Mouse (Mus musculus): ENCODE results near the gene Tnfrsf1a. TPM values are rescaled to one million over a fixed set of nuclear protein-coding genes. Genes with fewer than 3 reads are reported as not detected.
A peak's percentile ranks its signal among the peaks of the same experiment; 100 is the strongest.

Tnfrsf1a gene
- polyA plus RNA-seq, 1 experiment = 63.6 TPM

DNA sequence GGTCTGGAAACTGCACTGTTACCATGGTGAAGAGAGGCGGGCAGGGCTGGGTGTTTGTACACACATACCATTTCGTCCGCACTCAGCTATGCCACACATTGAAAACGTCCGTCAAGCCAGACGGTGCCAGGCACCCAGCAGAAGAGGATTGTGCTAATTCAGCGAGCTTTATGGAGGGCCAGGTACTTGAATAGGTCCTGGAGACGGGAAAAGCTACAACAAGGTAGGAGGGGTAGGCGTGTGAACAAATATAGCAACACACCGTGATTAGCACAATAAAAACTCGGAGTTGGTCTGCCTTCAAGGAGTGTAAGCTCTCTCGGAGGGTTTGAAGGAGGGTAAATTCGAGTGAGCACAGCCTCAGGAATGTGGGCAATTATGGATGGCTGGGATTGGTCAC, 26.4 kb upstream of the Tnfrsf1a start:
- TF ChIP-seq GATA1 (IDR thresholded peaks at IDR 0.05; ENCODE audit: borderline replicate concordance, low read length) (no peak), FLI1 (IDR thresholded peaks at IDR 0.05; ENCODE audit: low read length) (no peak)
- Histone ChIP-seq H3K4me1 (peaks cover 16% of the 10 kb centered on the region), H3K36me3 (replicated peaks; ENCODE audit: low read length) (no peaks in the 10 kb centered on the region), H3K4me3 (replicated peaks) (no peak overlapping the region), H3K9me3 (no peaks in the 10 kb centered on the region), H3K27me3 (replicated peaks) (peaks cover 84% of the 10 kb centered on the region)

DNA sequence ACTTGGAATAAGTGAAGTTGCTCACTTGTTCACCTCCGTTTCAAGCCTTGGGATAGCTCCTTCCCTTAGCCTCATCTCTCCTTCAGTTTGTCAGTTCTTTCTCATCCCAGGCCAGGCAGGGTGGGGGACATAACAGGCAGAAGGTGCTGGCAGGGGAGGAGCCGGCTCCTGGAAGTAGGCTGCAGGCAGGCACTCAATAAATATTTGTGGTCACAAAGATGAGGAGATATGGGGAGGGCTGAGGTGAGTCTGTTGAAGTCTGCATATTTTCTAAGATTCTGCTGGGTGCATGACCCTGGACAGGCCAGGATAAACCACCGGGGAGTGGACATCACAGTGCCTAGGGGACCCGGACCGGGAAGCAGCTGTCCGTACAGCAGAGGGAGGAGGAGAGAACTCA, 25.6 kb upstream of the Tnfrsf1a start:
- TF ChIP-seq FLI1 (IDR thresholded peaks at IDR 0.05; ENCODE audit: low read length) (no peak), GATA1 (IDR thresholded peaks at IDR 0.05; ENCODE audit: borderline replicate concordance, low read length) (no peak)

DNA sequence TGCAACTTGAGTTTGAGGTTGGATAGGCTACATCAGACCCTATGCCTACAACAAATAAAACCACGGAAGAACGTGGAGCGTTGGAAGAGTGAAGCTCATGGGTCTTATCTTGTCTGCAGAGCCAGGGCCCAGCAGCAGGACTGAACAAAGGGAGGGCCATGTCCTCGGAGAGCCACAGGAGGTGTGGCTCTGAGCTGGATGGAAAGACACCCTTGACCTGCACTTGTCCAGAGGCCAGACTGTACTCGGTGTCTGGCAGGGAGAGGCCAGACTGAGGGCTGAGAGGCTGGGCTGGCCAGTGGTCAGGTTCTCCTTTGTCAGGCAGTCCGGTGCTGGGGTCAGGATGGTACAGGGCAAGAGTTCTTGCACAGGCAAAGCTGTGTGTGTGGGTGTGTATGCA, 23.8 kb upstream of the Tnfrsf1a start:
- Histone ChIP-seq H3K9me3 (no peaks in the 10 kb centered on the region), H3K4me3 (replicated peaks) (no peak overlapping the region), H3K36me3 (replicated peaks; ENCODE audit: low read length) (no peaks in the 10 kb centered on the region), H3K27me3 (replicated peaks) (peaks cover 70% of the 10 kb centered on the region), H3K4me1 (peaks cover 16% of the 10 kb centered on the region)
- no peak for TF ChIP-seq FLI1 (IDR thresholded peaks at IDR 0.05; ENCODE audit: low read length)
- TF ChIP-seq GATA1 (IDR thresholded peaks at IDR 0.05; ENCODE audit: borderline replicate concordance, low read length) = no peak

More for the DNA sequence above, 25.6 kb upstream of the Tnfrsf1a start:
- H3K9me3 ChIP-seq = no peaks in the 10 kb centered on the region
- H3K36me3 ChIP-seq (replicated peaks; ENCODE audit: low read length) = no peaks in the 10 kb centered on the region
- H3K27me3 ChIP-seq (replicated peaks) = peaks cover 81% of the 10 kb centered on the region
- no peak overlapping the region for H3K4me3 ChIP-seq (replicated peaks)
- H3K4me1 ChIP-seq = peaks cover 16% of the 10 kb centered on the region

DNA sequence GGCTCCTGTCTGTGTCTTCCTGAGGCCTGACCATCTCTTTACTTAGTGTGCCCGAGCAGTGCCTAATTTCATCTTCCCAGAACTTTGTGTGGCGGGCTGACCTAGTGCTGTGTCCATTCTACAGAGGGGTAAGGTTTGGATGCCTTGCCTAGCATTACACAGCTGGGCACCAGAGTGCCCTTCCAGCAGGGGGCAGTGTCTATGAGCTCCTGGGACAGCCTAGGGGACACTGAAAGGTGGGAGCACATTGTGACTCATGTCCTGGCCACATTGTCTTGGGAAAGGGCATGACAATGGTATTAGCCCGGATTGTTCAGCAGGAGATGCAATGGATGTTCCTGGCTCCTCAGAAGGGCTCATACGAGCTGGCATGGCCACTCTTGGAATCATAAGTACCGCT, 20.9 kb upstream of the Tnfrsf1a start:
- Histone ChIP-seq H3K36me3 (replicated peaks; ENCODE audit: low read length) (no peaks in the 10 kb centered on the region), H3K4me3 (replicated peaks) (no peak overlapping the region), H3K4me1 (peaks cover 32% of the 10 kb centered on the region), H3K27me3 (replicated peaks) (peaks cover 63% of the 10 kb centered on the region), H3K9me3 (no peaks in the 10 kb centered on the region)
- no peak for TF ChIP-seq FLI1 (IDR thresholded peaks at IDR 0.05; ENCODE audit: low read length)
- TF ChIP-seq GATA1 (IDR thresholded peaks at IDR 0.05; ENCODE audit: borderline replicate concordance, low read length) = no peak

DNA sequence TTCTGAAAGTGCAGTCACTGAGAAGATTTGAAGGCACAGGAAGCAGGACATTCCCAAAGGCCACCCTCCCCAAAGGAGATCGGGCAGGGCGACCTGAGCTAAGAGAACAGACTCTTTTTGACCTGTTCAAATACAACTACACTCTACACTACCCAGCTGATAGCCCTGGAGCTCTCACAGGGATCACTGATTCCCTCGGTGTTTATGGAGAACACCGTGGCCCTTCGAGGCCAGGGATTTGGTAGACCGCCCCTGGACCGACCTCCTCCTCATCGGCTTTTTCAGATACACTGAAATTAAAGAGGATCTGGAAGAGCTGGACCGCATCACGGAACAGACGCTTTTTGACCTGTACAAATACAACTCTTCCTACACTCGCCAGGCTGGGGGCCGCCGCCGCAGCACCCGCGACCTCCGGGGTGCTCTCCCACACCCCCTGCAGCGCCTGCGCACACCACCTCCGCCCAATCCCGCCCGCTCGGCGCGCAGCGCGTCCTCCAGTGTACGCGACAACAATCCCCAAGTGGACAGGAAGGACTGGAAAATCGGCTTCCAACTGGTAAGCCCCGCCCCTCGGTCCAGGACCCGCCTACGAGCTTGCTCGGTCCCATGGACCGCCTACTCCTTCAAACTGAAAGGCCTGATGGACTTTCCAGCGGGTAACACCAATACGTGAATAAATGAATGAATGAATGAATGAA, 18.4 kb upstream of the Tnfrsf1a start:
- Histone ChIP-seq H3K9me3 (no peaks in the 10 kb centered on the region), H3K27me3 (replicated peaks) (peaks cover 53% of the 10 kb centered on the region), H3K36me3 (replicated peaks; ENCODE audit: low read length) (no peaks in the 10 kb centered on the region), H3K4me1 (peaks cover 27% of the 10 kb centered on the region), H3K4me3 (replicated peaks) (peak overlapping the region; percentile 90)
- no peak for TF ChIP-seq GATA1 (IDR thresholded peaks at IDR 0.05; ENCODE audit: borderline replicate concordance, low read length)

DNA sequence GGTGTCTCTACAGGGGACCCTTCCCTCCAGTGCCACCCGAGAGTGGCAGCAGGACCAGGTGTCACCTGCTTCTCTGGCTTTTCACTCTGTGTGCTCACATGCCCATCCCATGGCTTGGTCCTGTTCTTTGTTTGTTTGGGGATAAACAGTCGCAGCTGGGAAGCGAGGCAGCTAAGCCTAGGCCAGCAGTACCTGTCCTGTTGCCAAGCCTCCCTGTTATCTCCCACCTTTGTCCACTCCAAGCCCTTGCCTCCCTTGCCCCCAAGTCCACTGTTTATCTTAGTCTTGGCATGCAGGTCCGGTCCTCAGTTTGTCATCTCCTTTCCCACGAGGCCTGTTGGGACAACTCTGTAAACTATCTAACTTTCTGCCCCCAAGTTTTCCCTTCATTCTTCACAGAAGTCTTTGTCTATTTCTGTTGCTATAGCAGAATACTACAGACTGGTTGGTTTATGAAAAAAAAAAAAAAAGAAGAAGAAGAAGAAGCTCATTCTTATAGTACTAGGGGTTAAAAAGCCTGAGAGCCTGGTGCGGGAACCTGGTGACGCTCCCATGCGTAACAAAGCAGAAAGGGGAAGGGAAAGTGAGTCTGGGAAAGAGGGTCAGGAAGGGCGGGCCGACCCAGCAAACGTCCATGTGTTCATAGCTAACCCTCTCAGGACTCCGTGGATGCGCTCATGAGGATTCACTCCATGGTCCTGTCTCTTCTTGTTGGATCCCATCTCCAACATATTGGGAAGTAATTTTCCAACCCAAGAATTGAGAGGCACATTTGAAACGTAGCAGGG, 15.9 kb upstream of the Tnfrsf1a start:
- Histone ChIP-seq H3K27me3 (replicated peaks) (peaks cover 53% of the 10 kb centered on the region), H3K4me1 (peaks cover 27% of the 10 kb centered on the region), H3K4me3 (replicated peaks) (no peak overlapping the region), H3K36me3 (replicated peaks; ENCODE audit: low read length) (no peaks in the 10 kb centered on the region), H3K9me3 (no peaks in the 10 kb centered on the region)
- TF ChIP-seq FLI1 (IDR thresholded peaks at IDR 0.05; ENCODE audit: low read length) (no peak), GATA1 (IDR thresholded peaks at IDR 0.05; ENCODE audit: borderline replicate concordance, low read length) (no peak)

DNA sequence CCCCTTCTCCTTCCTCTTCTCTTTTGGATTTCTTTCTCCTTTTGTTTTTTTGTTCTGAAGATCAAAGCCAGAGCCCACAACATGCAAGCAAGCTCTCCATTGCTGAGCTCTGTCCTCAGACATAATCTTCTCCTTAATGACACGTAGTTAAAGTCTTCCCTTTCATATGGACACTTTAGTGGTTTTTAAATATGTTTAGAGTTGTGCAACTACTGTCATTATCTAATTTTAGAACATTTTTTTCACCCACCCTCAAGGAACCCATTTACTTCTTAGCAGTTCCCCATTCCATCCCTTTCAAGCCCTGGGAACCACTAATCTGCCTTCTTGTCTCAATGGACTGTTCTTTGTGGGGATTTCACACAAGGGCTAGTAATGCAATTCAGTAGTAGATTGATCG, 14.8 kb upstream of the Tnfrsf1a start:
- Histone ChIP-seq H3K4me3 (replicated peaks) (no peak overlapping the region), H3K9me3 (no peaks in the 10 kb centered on the region), H3K4me1 (peaks cover 36% of the 10 kb centered on the region), H3K27me3 (replicated peaks) (peaks cover 61% of the 10 kb centered on the region), H3K36me3 (replicated peaks; ENCODE audit: low read length) (no peaks in the 10 kb centered on the region)
- no peak for TF ChIP-seq FLI1 (IDR thresholded peaks at IDR 0.05; ENCODE audit: low read length)
- TF ChIP-seq GATA1 (IDR thresholded peaks at IDR 0.05; ENCODE audit: borderline replicate concordance, low read length) = no peak

DNA sequence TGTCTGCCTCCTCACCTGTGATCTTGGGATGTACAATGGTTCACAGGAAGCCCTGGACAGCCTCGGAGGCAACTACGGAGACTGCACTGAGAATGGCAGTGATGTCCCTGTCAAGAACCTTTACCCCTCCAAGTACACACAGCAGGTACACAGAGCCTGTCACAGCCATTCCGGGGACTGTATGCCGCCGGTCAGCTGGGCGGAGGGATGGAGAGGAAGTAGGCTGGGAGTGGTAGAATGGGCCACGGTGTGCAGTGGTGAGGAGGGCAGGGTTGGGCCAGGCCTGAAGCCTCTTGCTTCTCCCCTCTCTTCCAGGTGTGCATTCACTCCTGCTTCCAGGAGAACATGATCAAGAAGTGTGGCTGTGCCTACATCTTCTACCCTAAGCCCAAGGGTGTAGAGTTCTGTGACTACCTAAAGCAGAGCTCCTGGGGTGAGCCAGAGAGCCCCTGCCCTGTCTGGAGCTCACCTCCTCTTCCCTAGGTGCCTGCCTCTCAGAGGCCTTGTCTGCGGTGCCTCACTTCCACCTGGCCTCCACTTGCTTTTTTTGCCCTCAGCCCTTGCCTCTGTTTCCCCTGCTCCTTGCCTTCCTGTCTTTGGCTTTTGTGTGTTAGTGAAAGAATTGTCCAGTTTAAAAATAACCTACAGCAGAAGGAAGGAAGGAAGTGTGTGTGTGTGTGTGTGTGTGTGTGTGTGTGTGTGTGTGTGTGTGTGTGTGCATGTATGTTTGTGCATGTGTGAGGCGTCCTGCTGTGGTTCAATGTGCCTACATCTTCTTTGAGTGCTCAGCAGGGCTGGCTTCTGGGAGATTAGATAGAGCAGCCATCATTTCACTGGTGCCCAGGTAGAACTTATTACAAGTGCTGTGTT, 10.1 kb upstream of the Tnfrsf1a start:
- peaks cover 53% of the 10 kb centered on the region for H3K27me3 ChIP-seq (replicated peaks)
- H3K36me3 ChIP-seq (replicated peaks; ENCODE audit: low read length) = no peaks in the 10 kb centered on the region
- peaks cover 37% of the 10 kb centered on the region for H3K4me1 ChIP-seq
- H3K9me3 ChIP-seq = no peaks in the 10 kb centered on the region
- H3K4me3 ChIP-seq (replicated peaks) = no peak overlapping the region
- TF ChIP-seq FLI1 (IDR thresholded peaks at IDR 0.05; ENCODE audit: low read length) = no peak
- TF ChIP-seq GATA1 (IDR thresholded peaks at IDR 0.05; ENCODE audit: borderline replicate concordance, low read length) = no peak

DNA sequence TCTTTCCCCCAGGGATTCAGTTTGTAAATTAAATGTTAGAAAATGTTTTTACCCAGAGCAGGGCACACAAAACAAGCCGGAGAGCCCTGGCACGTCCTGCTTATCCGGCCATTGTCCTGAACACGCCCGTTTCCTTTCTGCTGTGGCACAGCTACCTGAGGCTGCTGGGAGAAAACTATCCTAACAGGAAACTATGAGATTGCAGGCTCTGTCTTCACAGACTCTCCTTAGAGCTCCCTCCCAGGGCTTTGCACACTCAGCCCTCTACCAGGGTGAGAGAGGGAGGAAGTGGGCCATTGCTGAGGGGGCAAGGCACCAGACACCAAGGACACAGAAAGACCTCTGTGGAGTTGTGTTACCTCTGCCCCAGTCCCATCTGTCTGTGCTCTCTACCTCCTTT, 8.9 kb upstream of the Tnfrsf1a start:
- H3K27me3 ChIP-seq (replicated peaks) = peaks cover 65% of the 10 kb centered on the region
- no peak overlapping the region for H3K4me3 ChIP-seq (replicated peaks)
- H3K4me1 ChIP-seq = peaks cover 38% of the 10 kb centered on the region
- no peaks in the 10 kb centered on the region for H3K36me3 ChIP-seq (replicated peaks; ENCODE audit: low read length)
- no peak for TF ChIP-seq GATA1 (IDR thresholded peaks at IDR 0.05; ENCODE audit: borderline replicate concordance, low read length)
- no peak for TF ChIP-seq FLI1 (IDR thresholded peaks at IDR 0.05; ENCODE audit: low read length)
- H3K9me3 ChIP-seq = no peaks in the 10 kb centered on the region

Measured in megakaryocyte, embryonic 14.5 days (primary cell).